Mouse (Mus musculus) ES-E14 (cell line): ENCODE results near the gene Olfr282.

Experiments
- CHD2 ChIP-seq: IDR thresholded peaks from 2 replicates; pipeline ENCODE4 v1.6.1; 2014; ENCODE audit warnings: mild to moderate bottlenecking, low read depth, low read length, inconsistent platforms
- HCFC1 ChIP-seq: IDR thresholded peaks from 2 replicates; pipeline ENCODE4 v1.6.1; 2012; ENCODE audit warnings: low read length, inconsistent platforms, borderline replicate concordance; ENCODE audit not compliant: insufficient read depth
- MAFK ChIP-seq: IDR thresholded peaks from 2 replicates; pipeline ENCODE4 v1.6.1; 2014; ENCODE audit warnings: mild to moderate bottlenecking, low read depth, low read length, inconsistent platforms; ENCODE audit not compliant: insufficient read depth
- ZC3H11A ChIP-seq: IDR thresholded peaks from 2 replicates; pipeline ENCODE4 v1.6.1; 2012; ENCODE audit warnings: low read depth, mild to moderate bottlenecking, inconsistent platforms, low read length, borderline replicate concordance
- ZNF384 ChIP-seq: IDR thresholded peaks from 2 replicates; pipeline ENCODE4 v1.6.1; 2012; ENCODE audit warnings: low read depth, low read length, inconsistent platforms

DNA sequence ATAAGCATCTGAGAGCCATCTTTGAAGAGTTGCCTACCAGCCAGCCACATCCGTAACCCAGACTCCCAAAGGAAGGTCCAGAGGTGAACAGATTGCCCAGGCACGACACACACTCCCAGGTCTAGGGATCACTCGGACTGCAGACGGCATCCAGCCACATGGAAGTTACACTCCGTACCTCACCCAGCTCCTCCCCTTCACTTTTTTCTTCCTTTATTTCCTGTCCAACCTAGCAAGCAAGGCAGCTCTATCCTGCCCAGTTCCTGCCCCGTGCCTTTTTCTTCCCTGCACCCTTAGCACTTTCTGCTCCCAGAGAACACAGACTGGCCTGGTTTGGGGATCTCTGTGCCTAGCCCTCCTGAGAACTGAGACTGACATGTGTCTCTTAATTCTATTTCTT, 6.3 kb upstream of the Olfr282 start:
- TF ChIP-seq ZC3H11A (no peak), CHD2 (no peak), MAFK (no peak), HCFC1 (no peak), ZNF384 (no peak)
